ENCODE assay signal across 43 mouse cellular contexts in the genomic region with DNA sequence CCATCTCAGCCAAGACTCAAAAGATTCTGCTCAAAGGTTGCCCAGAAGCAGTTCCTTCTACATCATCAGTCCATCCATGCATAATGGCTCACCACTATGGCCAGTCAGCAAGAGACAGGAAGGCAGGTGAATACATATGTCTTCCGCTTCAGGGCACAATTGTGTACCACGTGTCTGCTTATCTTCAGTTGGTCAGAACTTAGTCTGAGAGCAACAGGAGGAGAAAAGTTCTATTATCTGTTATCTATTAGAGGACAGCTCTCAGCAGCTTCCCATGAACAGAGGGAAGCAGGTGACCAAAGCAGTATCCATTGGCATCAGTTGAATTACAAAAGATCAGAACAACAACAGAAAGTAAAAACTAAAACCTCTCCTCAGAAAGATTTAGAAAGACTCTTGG. TPM values are rescaled to one million over a fixed set of nuclear protein-coding genes. Genes with fewer than 3 reads are reported as not detected.
"Had no signal": no experiment of that assay in that cellular context is flagged by ENCODE, and none has a peak within 500 bp of the region (broad histone marks: within the 10 kb centered on the region; RNA-seq: fewer than 3 reads in every experiment).

No protein-coding gene starts in this region.

- H3K27ac ChIP-seq: heart, embryonic 13.5 days; heart, embryonic 15.5 days; hindbrain, embryonic 13.5 days; hindbrain, embryonic 15.5 days; hindbrain, postnatal 0 days; kidney, embryonic 15.5 days; kidney, postnatal 0 days; limb, embryonic 10.5 days; limb, embryonic 12.5 days; liver, embryonic 13.5 days; liver, embryonic 15.5 days had no signal

- DNase-seq: gastrocnemius, postnatal 14 days; gastrocnemius, postnatal 36 days; heart, adult 18-20 months; heart, postnatal 14 days; heart, postnatal 36 days; kidney, adult 11 months; kidney, adult 2 months; kidney, adult 9 months; kidney, postnatal 14 days; kidney, postnatal 36 days; layer of hippocampus, adult 9-11 months; layer of hippocampus, postnatal 36 days; liver, embryonic 13.5 days had no signal

- H3K4me1 ChIP-seq: heart, embryonic 13.5 days; heart, embryonic 15.5 days; hindbrain, embryonic 13.5 days; hindbrain, embryonic 15.5 days; kidney, embryonic 15.5 days; limb, embryonic 10.5 days; limb, embryonic 12.5 days; liver, embryonic 15.5 days had no signal

- H3K36me3 ChIP-seq: heart, embryonic 13.5 days; heart, embryonic 15.5 days; hindbrain, embryonic 13.5 days; hindbrain, embryonic 15.5 days; limb, embryonic 10.5 days; limb, embryonic 12.5 days; liver, embryonic 13.5 days; liver, embryonic 15.5 days had no signal

- H3K4me3 ChIP-seq: heart, embryonic 13.5 days; heart, embryonic 15.5 days; hindbrain, embryonic 13.5 days; hindbrain, embryonic 15.5 days; kidney, embryonic 15.5 days; limb, embryonic 10.5 days; limb, embryonic 12.5 days; liver, embryonic 13.5 days; liver, embryonic 15.5 days had no signal

- ATAC-seq: hindbrain, postnatal 0 days; intestine, embryonic 16.5 days had no signal

- H3K9me3 ChIP-seq: heart, embryonic 13.5 days; heart, embryonic 15.5 days; hindbrain, embryonic 13.5 days; hindbrain, embryonic 15.5 days; kidney, embryonic 15.5 days; limb, embryonic 10.5 days; limb, embryonic 12.5 days; liver, embryonic 13.5 days; liver, embryonic 15.5 days had no signal

- H3K27me3 ChIP-seq: heart, embryonic 13.5 days; heart, embryonic 15.5 days; hindbrain, embryonic 13.5 days; hindbrain, embryonic 15.5 days; kidney, embryonic 15.5 days; limb, embryonic 12.5 days; liver, embryonic 13.5 days; liver, embryonic 15.5 days had no signal

RNA-seq across cellular contexts. Expression of a gene that starts 30.5 kb away (rescaled TPM):
- total RNA-seq: hematopoietic stem cell, adult 5-6 weeks had no signal

RNA-seq across cellular contexts. Expression of a gene that starts 48.1 kb away (rescaled TPM):
- total RNA-seq: gastrocnemius, adult 18-20 months; gastrocnemius, adult 8-10 months; gastrocnemius, postnatal 14 days; gastrocnemius, postnatal 36 days; heart, adult 18-20 months; heart, adult 8-10 months; heart, postnatal 14 days; heart, postnatal 36 days; hematopoietic stem cell, adult 5-6 weeks; hindbrain, postnatal 0 days; layer of hippocampus, adult 18-20 months; layer of hippocampus, adult 8-10 months; layer of hippocampus, postnatal 14 days; layer of hippocampus, postnatal 36 days; left cerebral cortex, adult 18-20 months; left cerebral cortex, adult 8-10 months; left cerebral cortex, postnatal 10 days; left cerebral cortex, postnatal 25 days; liver, adult 2 months had no signal
- polyA plus RNA-seq: frontal cortex, adult 2 months; heart, embryonic 11.5 days; heart, embryonic 13.5 days; heart, embryonic 15.5 days; heart, postnatal 0 days; hindbrain, embryonic 11.5 days; hindbrain, embryonic 13.5 days; hindbrain, embryonic 15.5 days; hindbrain, postnatal 0 days; intestine, embryonic 14.5 days; intestine, embryonic 16.5 days; kidney, adult 2 months; kidney, embryonic 15.5 days; kidney, postnatal 0 days; large intestine, adult 2 months; limb, embryonic 10.5 days; limb, embryonic 12.5 days; limb, embryonic 14.5 days; liver, adult 2 months; liver, embryonic 13.5 days; liver, embryonic 15.5 days had no signal
